Mouse (Mus musculus) kidney, embryonic 16.5 days (tissue): ENCODE results near the gene Ccdc83. TPM values are rescaled to one million over a fixed set of nuclear protein-coding genes. Genes with fewer than 3 reads are reported as not detected.
A peak's percentile ranks its signal among the peaks of the same experiment; 100 is the strongest.

Experiments used
- ATAC-seq: fragments of 200-750 bp; cut with Nextera tagmentation; 2 replicates; pipeline ENCODE4 v1.8.0; 2017; ENCODE audit warnings: moderate TSS enrichment; ENCODE audit not compliant: low FRiP score, low TSS enrichment
- H3K27ac ChIP-seq: fragments of 300-500 bp; sonication (generic); 2 replicates; pipeline ENCODE4 v1.5.1; 2014; ENCODE audit warnings: low read length
- H3K27me3 ChIP-seq: fragments of 300-500 bp; sonication (generic); 2 replicates; pipeline ENCODE4 v1.6.1; 2014; ENCODE audit warnings: low read length, control low read depth, mixed read lengths; ENCODE audit not compliant: insufficient read depth
- H3K36me3 ChIP-seq: fragments of 300-500 bp; sonication (generic); 2 replicates; pipeline ENCODE4 v1.6.1; 2014; ENCODE audit warnings: low read length, control low read depth, mixed read lengths; ENCODE audit not compliant: insufficient read depth
- H3K4me1 ChIP-seq: fragments of 300-500 bp; sonication (generic); 2 replicates; pipeline ENCODE4 v1.6.1; 2014; ENCODE audit warnings: low read length, control low read depth, mixed read lengths; ENCODE audit not compliant: insufficient read depth
- H3K4me2 ChIP-seq: fragments of 300-500 bp; sonication (generic); replicated peaks from 2 replicates; pipeline ENCODE4 v1.6.1; 2014; ENCODE audit warnings: low read depth, low read length
- H3K4me3 ChIP-seq: fragments of 300-500 bp; sonication (generic); 2 replicates; pipeline ENCODE4 v1.5.1; 2014; ENCODE audit warnings: mild to moderate bottlenecking, low read length
- H3K9ac ChIP-seq: fragments of 300-500 bp; sonication (generic); replicated peaks from 2 replicates; pipeline ENCODE4 v1.6.1; 2014; ENCODE audit warnings: low read length
- H3K9me3 ChIP-seq: fragments of 300-500 bp; sonication (generic); 2 replicates; pipeline ENCODE4 v1.6.1; 2016; ENCODE audit warnings: low read length, control low read depth
- WGBS: fragments of 180-500 bp; shearing (Covaris S2); extraction: QIAGEN DNeasy Blood & Tissue Kit; methylation state at CpG from one replicate; pipeline ENCODE4 v1.1.7; 2014; 5-methylcytosine and 5-hydroxymethylcytosine counted together
- polyA plus RNA-seq: library from polyadenylated mRNA; unstranded; fragments of >200 nt; fragmentation: Nextera tagmentation; extraction: Ambion mirVana; gene quantifications from 2 replicates; pipeline ENCODE4 v1.2.1, GENCODE M21; 2015

The Ccdc83 gene
- not detected in 2 replicates for polyA plus RNA-seq

- H3K9ac ChIP-seq = peak within 1 kb of the TSS; percentile 44
- ATAC-seq = peak; percentile 91
These were observed at the start of gene Ccdc83 for GRCm38 (mm10) chr7:90265289-90265970. Gene Ccdc83, minus strand, starts transcription at chr7:90265777.

GRCm38 (mm10) chr7:90313421-90313820 is 47.8 kb upstream of the Ccdc83 start:
- Histone ChIP-seq H3K4me3 (no peak overlapping the region), H3K4me1 (peaks cover 6% of the 10 kb centered on the region; the same call in 1 of the 2 replicates), H3K4me2 (no peak overlapping the region), H3K36me3 (no peaks in the 10 kb centered on the region), H3K9ac (no peak overlapping the region), H3K9me3 (no peaks in the 10 kb centered on the region), H3K27me3 (no peaks in the 10 kb centered on the region), H3K27ac (no peak overlapping the region)
- WGBS = 67% methylated on average over 3 of the region's 3 CpGs
- no peak for ATAC-seq

More at GRCm38 (mm10) chr7:90265289-90265970, at the start of gene Ccdc83:
- 5% methylated on average over 28 of the region's 28 CpGs for WGBS
- H3K4me1 ChIP-seq = 0 out of 2 replicates have a peak, but pooled peaks cover 5% of the 10 kb centered on the region
- no peaks in the 10 kb centered on the region for H3K36me3 ChIP-seq
- H3K9me3 ChIP-seq = no peaks in the 10 kb centered on the region
- H3K4me2 ChIP-seq = peak within 1 kb of the TSS; percentile 61
- H3K27ac ChIP-seq = no peak within 1 kb of the TSS
- peak within 1 kb of the TSS; percentile 34 for H3K4me3 ChIP-seq
- 0 out of 2 replicates have a peak, but pooled peaks cover 2% of the 10 kb centered on the region for H3K27me3 ChIP-seq

- no peaks in the 10 kb centered on the region for H3K27me3 ChIP-seq
- no peaks in the 10 kb centered on the region for H3K36me3 ChIP-seq
- ATAC-seq = peak; percentile 54; the same call in 1 of the 2 replicates
- H3K4me3 ChIP-seq = no peak overlapping the region
- peaks cover 6% of the 10 kb centered on the region; the same call in 1 of the 2 replicates for H3K4me1 ChIP-seq
- no peak overlapping the region for H3K9ac ChIP-seq
- no peak overlapping the region for H3K4me2 ChIP-seq
- no peak overlapping the region for H3K27ac ChIP-seq
- 26% methylated on average over 7 of the region's 7 CpGs for whole genome bisulfite sequencing
- no peaks in the 10 kb centered on the region for H3K9me3 ChIP-seq
These were observed 46.7 kb upstream of the Ccdc83 start for GRCm38 (mm10) chr7:90312151-90312883.

DNA sequence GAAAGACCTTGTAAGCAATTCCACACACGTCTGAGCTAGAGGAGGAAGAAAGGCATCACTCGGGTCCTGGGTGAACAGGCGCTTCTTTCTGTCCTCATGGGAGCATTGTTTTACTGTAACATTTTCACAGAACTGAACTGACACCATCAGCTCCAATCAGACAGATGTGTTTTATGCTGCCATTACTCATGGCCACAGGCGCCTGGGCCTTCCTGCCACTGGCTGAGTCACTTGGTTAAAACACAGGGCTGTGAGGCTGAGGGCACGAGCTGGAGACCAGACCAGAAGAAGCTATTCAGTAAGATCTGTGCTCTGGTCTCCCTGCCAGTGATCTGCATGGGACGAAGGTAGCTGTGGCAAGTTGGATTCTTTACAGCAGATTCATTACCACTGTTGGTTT is 42.4 kb upstream of the Ccdc83 start:
- Histone ChIP-seq H3K27ac (no peak overlapping the region), H3K9ac (no peak overlapping the region), H3K27me3 (no peaks in the 10 kb centered on the region), H3K36me3 (no peaks in the 10 kb centered on the region), H3K4me2 (no peak overlapping the region), H3K4me3 (no peak overlapping the region), H3K9me3 (no peaks in the 10 kb centered on the region), H3K4me1 (peaks cover 6% of the 10 kb centered on the region; the same call in 1 of the 2 replicates)
- no peak for ATAC-seq
- 63% methylated on average over 6 of the region's 6 CpGs for WGBS

DNA sequence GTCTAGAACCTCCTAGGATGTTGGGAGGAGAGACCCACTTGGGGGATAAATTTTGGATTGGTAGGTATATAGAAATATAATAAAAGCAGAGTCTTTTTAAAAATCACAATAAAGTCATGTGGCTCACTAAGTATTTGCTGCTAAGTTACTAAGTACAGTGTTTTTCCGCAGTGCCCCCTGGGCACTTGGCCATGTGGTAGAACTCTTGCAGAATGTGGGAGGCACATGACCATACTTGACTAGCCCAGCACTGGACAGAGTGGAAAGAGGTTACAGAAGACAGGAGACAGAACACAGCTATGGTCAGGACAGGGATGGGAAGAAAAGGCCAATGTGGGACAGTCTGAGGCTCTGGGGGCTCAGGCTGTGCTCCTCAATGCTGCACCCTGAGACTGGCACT is 41.4 kb upstream of the Ccdc83 start:
- no peaks in the 10 kb centered on the region for H3K36me3 ChIP-seq
- WGBS = 94% methylated on average over 1 of the region's 1 CpGs
- H3K9me3 ChIP-seq = no peaks in the 10 kb centered on the region
- H3K9ac ChIP-seq = no peak overlapping the region
- no peak for ATAC-seq
- no peaks in the 10 kb centered on the region; the same call in 1 of the 2 replicates for H3K4me1 ChIP-seq
- no peak overlapping the region for H3K4me2 ChIP-seq
- H3K27ac ChIP-seq = no peak overlapping the region
- no peaks in the 10 kb centered on the region for H3K27me3 ChIP-seq
- H3K4me3 ChIP-seq = no peak overlapping the region

GRCm38 (mm10) chr7:90306079-90306478 is 40.5 kb upstream of the Ccdc83 start:
- Histone ChIP-seq H3K4me2 (no peak overlapping the region), H3K4me3 (no peak overlapping the region), H3K9me3 (no peaks in the 10 kb centered on the region), H3K4me1 (no peaks in the 10 kb centered on the region; the same call in 1 of the 2 replicates), H3K27ac (no peak overlapping the region), H3K9ac (no peak overlapping the region), H3K27me3 (no peaks in the 10 kb centered on the region), H3K36me3 (no peaks in the 10 kb centered on the region)
- WGBS = 20% methylated on average over 3 of the region's 3 CpGs
- no peak for ATAC-seq

GRCm38 (mm10) chr7:90302647-90303552 is 37.3 kb upstream of the Ccdc83 start:
- H3K9ac ChIP-seq = peak overlapping the region; percentile 70
- 1% methylated on average over 27 of the region's 27 CpGs for WGBS
- H3K4me1 ChIP-seq = no peaks in the 10 kb centered on the region; the same call in 1 of the 2 replicates
- H3K9me3 ChIP-seq = no peaks in the 10 kb centered on the region
- H3K4me3 ChIP-seq = peak overlapping the region; percentile 59
- H3K36me3 ChIP-seq = no peaks in the 10 kb centered on the region
- peak overlapping the region; percentile 98 for H3K4me2 ChIP-seq
- peak; percentile 67 for ATAC-seq
- H3K27ac ChIP-seq = 0 out of 2 replicates have a peak overlapping the region, but pooled peaks have one; percentile 20
- H3K27me3 ChIP-seq = no peaks in the 10 kb centered on the region

GRCm38 (mm10) chr7:90301942-90302646 is 36.5 kb upstream of the Ccdc83 start, which contains the start of gene Sytl2:
Gene Sytl2, plus strand, starts transcription at chr7:90302252.
- peak; percentile 94 for ATAC-seq
- Histone ChIP-seq H3K9me3 (no peaks in the 10 kb centered on the region), H3K9ac (peak within 1 kb of the TSS; percentile 70), H3K27ac (0 out of 2 replicates have a peak within 1 kb of the TSS, but pooled peaks have one; percentile 20), H3K4me3 (peak within 1 kb of the TSS; percentile 59), H3K36me3 (no peaks in the 10 kb centered on the region), H3K4me2 (peak within 1 kb of the TSS; percentile 98), H3K27me3 (no peaks in the 10 kb centered on the region), H3K4me1 (no peaks in the 10 kb centered on the region; the same call in 1 of the 2 replicates)
- 1% methylated on average over 43 of the region's 43 CpGs for WGBS

DNA sequence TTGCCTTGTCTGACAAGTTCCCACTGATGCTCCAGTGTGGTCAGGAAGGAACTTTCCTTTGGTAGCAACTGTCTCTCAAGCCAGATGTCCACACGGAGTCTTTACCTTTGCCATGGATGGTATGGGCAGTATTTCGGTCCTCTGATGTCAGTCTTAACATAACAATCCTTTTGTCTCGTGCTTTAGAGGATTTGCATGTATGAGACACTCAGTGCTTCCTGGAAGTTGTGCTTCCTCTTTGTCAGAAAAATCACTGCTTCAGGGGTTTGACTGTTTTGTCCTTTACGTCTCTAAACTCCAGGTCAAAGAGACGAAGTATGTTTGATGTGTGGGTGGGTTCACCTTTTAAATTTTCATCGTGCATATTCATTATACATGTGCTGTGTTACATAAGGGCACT is 26.3 kb upstream of the Ccdc83 start:
- Histone ChIP-seq H3K4me1 (no peaks in the 10 kb centered on the region), H3K9me3 (no peaks in the 10 kb centered on the region), H3K27ac (no peak overlapping the region), H3K9ac (no peak overlapping the region), H3K4me2 (no peak overlapping the region), H3K36me3 (no peaks in the 10 kb centered on the region), H3K4me3 (no peak overlapping the region), H3K27me3 (no peaks in the 10 kb centered on the region)
- ATAC-seq = no peak
- 82% methylated on average over 6 of the region's 6 CpGs for WGBS
